Comparison of ENCODE assay signal across 11 mouse cellular contexts in the genomic region with DNA sequence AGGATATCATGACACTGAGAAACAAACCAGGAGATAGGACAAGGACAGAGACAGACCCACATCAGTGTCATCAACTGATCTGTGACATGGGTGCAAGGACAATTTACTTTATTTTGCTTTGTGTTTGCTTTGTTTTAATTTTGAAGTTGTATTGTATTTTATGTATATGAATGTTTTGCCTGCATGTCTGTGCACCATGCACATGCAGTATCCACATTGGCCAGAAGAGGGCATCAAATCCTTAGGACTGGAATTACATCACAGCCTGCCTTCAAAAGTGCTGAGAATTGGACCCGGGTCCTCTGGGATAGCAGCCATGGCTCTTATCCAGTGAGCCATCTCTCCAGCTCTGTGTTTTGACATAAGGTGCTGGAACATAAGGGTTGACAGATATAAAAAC. TPM values are rescaled to one million over a fixed set of nuclear protein-coding genes. Genes with fewer than 3 reads are reported as not detected.
DNase-seq lines count a peak whose midpoint lies in the region; ATAC-seq and TF ChIP-seq lines count a peak whose summit lies in the region.
"Had no signal": no experiment of that assay in that cellular context is flagged by ENCODE, and none has a peak within 500 bp of the region (broad histone marks: within the 10 kb centered on the region; RNA-seq: fewer than 3 reads in every experiment).

No protein-coding gene starts in this region.

- ATAC-seq in intestine, postnatal 0 days, result no peak
- ATAC-seq in intestine, embryonic 15.5 days, result no peak
- ATAC-seq: midbrain, embryonic 15.5 days had no signal

- no peaks in the 10 kb centered on the region for H3K4me1 ChIP-seq in intestine, postnatal 0 days (replicated peaks; ENCODE audit: control insufficient read depth, insufficient read depth, low read length)
- H3K4me1 ChIP-seq in intestine, embryonic 15.5 days (replicated peaks), result no peaks in the 10 kb centered on the region
- no peaks in the 10 kb centered on the region for H3K4me1 ChIP-seq in thymus, adult 2 months (replicated peaks; ENCODE audit: control insufficient read depth, insufficient read depth, low read length)
- H3K4me1 ChIP-seq: limb, embryonic 15.5 days; midbrain, embryonic 15.5 days had no signal

- H3K27ac ChIP-seq in intestine, postnatal 0 days (ENCODE audit: low read depth, low read length), result no peak overlapping the region
- no peak overlapping the region for H3K27ac ChIP-seq in intestine, embryonic 15.5 days
- no peak overlapping the region for H3K27ac ChIP-seq in thymus, adult 2 months (ENCODE audit: control insufficient read depth, insufficient read depth, low read length)
- H3K27ac ChIP-seq: limb, embryonic 15.5 days; midbrain, embryonic 15.5 days had no signal

- no peaks in the 10 kb centered on the region for H3K9me3 ChIP-seq in intestine, postnatal 0 days (ENCODE audit: control insufficient read depth)
- no peaks in the 10 kb centered on the region for H3K9me3 ChIP-seq in intestine, embryonic 15.5 days
- H3K9me3 ChIP-seq: limb, embryonic 15.5 days; midbrain, embryonic 15.5 days had no signal

- TF ChIP-seq CTCF in intestine, postnatal 0 days (IDR thresholded peaks at IDR 0.05; ENCODE audit: low read depth), result peak; percentile 61
- no peak for TF ChIP-seq CTCF in thymus, adult 2 months (IDR thresholded peaks at IDR 0.05; ENCODE audit: borderline replicate concordance, control insufficient read depth, extremely low read depth, insufficient read depth, low read length, poor library complexity)

- H3K4me2 ChIP-seq in intestine, postnatal 0 days (replicated peaks; ENCODE audit: low read depth), result no peak overlapping the region
- no peak overlapping the region for H3K4me2 ChIP-seq in intestine, embryonic 15.5 days (replicated peaks)
- H3K4me2 ChIP-seq: limb, embryonic 15.5 days; midbrain, embryonic 15.5 days had no signal

- no peak overlapping the region for H3K4me3 ChIP-seq in intestine, postnatal 0 days (ENCODE audit: low read depth, low read length)
- H3K4me3 ChIP-seq in intestine, embryonic 15.5 days (replicated peaks), result no peak overlapping the region
- no peak overlapping the region for H3K4me3 ChIP-seq in thymus, adult 2 months (ENCODE audit: control insufficient read depth, insufficient read depth, low read length)
- H3K4me3 ChIP-seq: limb, embryonic 15.5 days; midbrain, embryonic 15.5 days had no signal

- WGBS in intestine, postnatal 0 days, result 73% methylated on average over 1 of the region's 1 CpGs
- WGBS in intestine, embryonic 15.5 days, result 74% methylated on average over 1 of the region's 1 CpGs
- 69% methylated on average over 1 of the region's 1 CpGs for WGBS in thymus, adult 2 months

- no peak for TF ChIP-seq POLR2A in thymus, adult 2 months (IDR thresholded peaks at IDR 0.05; ENCODE audit: control insufficient read depth, extremely low read depth, insufficient read depth, low read length, poor library complexity)

- DNase-seq in thymus, adult 2 months, result peak; percentile 9
- no peak for DNase-seq in thymus, postnatal 36 days
- peak; percentile 70 for DNase-seq in ZHBTc4 (ENCODE audit: low read depth, low spot score)
- peak; percentile 43 for DNase-seq in splenic B cell, adult 2 months (ENCODE audit: low read depth, low spot score)
- no peak for DNase-seq in layer of hippocampus, adult 11-12 months (ENCODE audit: low spot score)
- DNase-seq in frontal cortex, postnatal 25 days (ENCODE audit: low spot score in 2 of 2), result no peak
- DNase-seq: adrenal gland, adult 8-10 months had no signal

- H3K27me3 ChIP-seq in intestine, postnatal 0 days (replicated peaks; ENCODE audit: control insufficient read depth, insufficient read depth, low read length), result no peaks in the 10 kb centered on the region
- no peaks in the 10 kb centered on the region for H3K27me3 ChIP-seq in intestine, embryonic 15.5 days (replicated peaks)
- no peaks in the 10 kb centered on the region for H3K27me3 ChIP-seq in thymus, adult 2 months (ENCODE audit: control insufficient read depth, insufficient read depth, low read length)
- no peaks in the 10 kb centered on the region for H3K27me3 ChIP-seq in splenic B cell, adult 2 months (ENCODE audit: control insufficient read depth, insufficient read depth, low read length, poor library complexity, severe bottlenecking)
- H3K27me3 ChIP-seq: limb, embryonic 15.5 days; midbrain, embryonic 15.5 days had no signal

- no peak overlapping the region for H3K9ac ChIP-seq in intestine, postnatal 0 days (ENCODE audit: low read depth, low read length)
- H3K9ac ChIP-seq in intestine, embryonic 15.5 days, result no peak overlapping the region
- H3K9ac ChIP-seq: limb, embryonic 15.5 days; midbrain, embryonic 15.5 days had no signal

- no peaks in the 10 kb centered on the region for H3K36me3 ChIP-seq in intestine, postnatal 0 days (ENCODE audit: control insufficient read depth, insufficient read depth)
- no peaks in the 10 kb centered on the region for H3K36me3 ChIP-seq in intestine, embryonic 15.5 days
- no peaks in the 10 kb centered on the region for H3K36me3 ChIP-seq in thymus, adult 2 months (ENCODE audit: control insufficient read depth, insufficient read depth, low read length)
- H3K36me3 ChIP-seq in splenic B cell, adult 2 months (ENCODE audit: control insufficient read depth, insufficient read depth, low read length, poor library complexity, severe bottlenecking), result no peaks in the 10 kb centered on the region
- H3K36me3 ChIP-seq: limb, embryonic 15.5 days; midbrain, embryonic 15.5 days had no signal

RNA-seq across cellular contexts. Expression of gene Drd1, which starts 20.0 kb away (rescaled TPM):
- polyA plus RNA-seq in intestine, postnatal 0 days (2015; fragmentation: Nextera tagmentation; extraction: Ambion mirVana), result 0.04 and 0.20 TPM in 2 replicates
- 0.16 and 0.21 TPM in 2 replicates for polyA plus RNA-seq in intestine, embryonic 15.5 days (2015; fragmentation: Nextera tagmentation; extraction: Ambion mirVana)
- 0.04 TPM in 1 of 2 replicates, not detected in the other for polyA plus RNA-seq in thymus, adult 2 months (2012; rRNA removed)

RNA-seq across cellular contexts. Expression of gene Sfxn1, which starts 36.1 kb away (rescaled TPM):
- 49.1 and 52.3 TPM in 2 replicates for polyA plus RNA-seq in intestine, postnatal 0 days (2015; fragmentation: Nextera tagmentation; extraction: Ambion mirVana)
- polyA plus RNA-seq in intestine, embryonic 15.5 days (2015; fragmentation: Nextera tagmentation; extraction: Ambion mirVana), result 80.2 and 88.6 TPM in 2 replicates
- 16.2 and 19.0 TPM in 2 replicates for polyA plus RNA-seq in thymus, adult 2 months (2012; rRNA removed)

Comparison
In these comparisons a context has a peak if more than half of its experiments do, and no peak if none do; other contexts are left out.
1. DNase-seq: peak in thymus, adult 2 months (single experiment), ZHBTc4 (single experiment) and splenic B cell, adult 2 months (single experiment); none in thymus, postnatal 36 days (0 of 2), layer of hippocampus, adult 11-12 months (single experiment) and frontal cortex, postnatal 25 days (0 of 2).